In genomic region chr12:97938361-97938760, GRCm38 (mm10) we compare ENCODE assay signal across 22 mouse cellular contexts.
DNase-seq lines count a peak whose midpoint lies in the region; ATAC-seq and TF ChIP-seq lines count a peak whose summit lies in the region.
"Had no signal": no experiment of that assay in that cellular context is flagged by ENCODE, and none has a peak within 500 bp of the region (broad histone marks: within the 10 kb centered on the region; RNA-seq: fewer than 3 reads in every experiment).

No protein-coding gene starts in this region.

- H3K9ac ChIP-seq in heart, embryonic 13.5 days: no peak overlapping the region
- no peak overlapping the region for H3K9ac ChIP-seq in heart, embryonic 15.5 days
- no peak overlapping the region for H3K9ac ChIP-seq in heart, adult 2 months (ENCODE audit: low read depth, low read length)
- no peak overlapping the region for H3K9ac ChIP-seq in limb, embryonic 14.5 days (ENCODE audit: low read depth, low read length, severe bottlenecking)
- H3K9ac ChIP-seq: embryonic facial prominence, embryonic 13.5 days; embryonic facial prominence, embryonic 15.5 days; forebrain, embryonic 12.5 days had no signal

- TF ChIP-seq CTCF in heart, adult 2 months (IDR thresholded peaks at IDR 0.05): no peak

- H3K27ac ChIP-seq in heart, embryonic 13.5 days (replicated peaks): peak overlapping the region; percentile 50
- H3K27ac ChIP-seq in heart, embryonic 15.5 days: no peak overlapping the region
- H3K27ac ChIP-seq in heart, adult 2 months: no peak overlapping the region
- H3K27ac ChIP-seq in limb, embryonic 14.5 days (replicated peaks; ENCODE audit: low read depth, low read length): no peak overlapping the region
- no peak overlapping the region for H3K27ac ChIP-seq in limb, embryonic 10.5 days
- H3K27ac ChIP-seq: embryonic facial prominence, embryonic 13.5 days; embryonic facial prominence, embryonic 15.5 days; forebrain, embryonic 10.5 days; forebrain, embryonic 12.5 days had no signal

- H3K36me3 ChIP-seq in heart, embryonic 13.5 days: no peaks in the 10 kb centered on the region
- no peaks in the 10 kb centered on the region for H3K36me3 ChIP-seq in heart, embryonic 15.5 days
- H3K36me3 ChIP-seq in heart, adult 2 months (ENCODE audit: control insufficient read depth, insufficient read depth, low read length): no peaks in the 10 kb centered on the region
- H3K36me3 ChIP-seq in limb, embryonic 14.5 days (ENCODE audit: control insufficient read depth, insufficient read depth, low read length): no peaks in the 10 kb centered on the region
- no peaks in the 10 kb centered on the region for H3K36me3 ChIP-seq in limb, embryonic 10.5 days
- H3K36me3 ChIP-seq: embryonic facial prominence, embryonic 13.5 days; embryonic facial prominence, embryonic 15.5 days; forebrain, embryonic 10.5 days; forebrain, embryonic 12.5 days had no signal

- no peaks in the 10 kb centered on the region for H3K79me2 ChIP-seq in heart, adult 2 months (replicated peaks; ENCODE audit: control insufficient read depth, insufficient read depth, low read length)

- peaks cover 14% of the 10 kb centered on the region; the same call in 1 of the 2 replicates for H3K4me1 ChIP-seq in heart, embryonic 13.5 days
- peaks cover 5% of the 10 kb centered on the region; the same call in 1 of the 2 replicates for H3K4me1 ChIP-seq in heart, embryonic 15.5 days (replicated peaks)
- no peaks in the 10 kb centered on the region for H3K4me1 ChIP-seq in heart, adult 2 months (ENCODE audit: control insufficient read depth, insufficient read depth, low read length)
- no peaks in the 10 kb centered on the region for H3K4me1 ChIP-seq in limb, embryonic 14.5 days (ENCODE audit: control insufficient read depth, insufficient read depth, low read length)
- no peaks in the 10 kb centered on the region for H3K4me1 ChIP-seq in limb, embryonic 10.5 days
- H3K4me1 ChIP-seq: embryonic facial prominence, embryonic 13.5 days; embryonic facial prominence, embryonic 15.5 days; forebrain, embryonic 10.5 days; forebrain, embryonic 12.5 days had no signal

- no peak overlapping the region for H3K4me2 ChIP-seq in heart, embryonic 13.5 days
- peak overlapping the region; percentile 21; the same call in 1 of the 2 replicates for H3K4me2 ChIP-seq in heart, embryonic 15.5 days
- no peak overlapping the region for H3K4me2 ChIP-seq in limb, embryonic 14.5 days (replicated peaks; ENCODE audit: low read depth, low read length, severe bottlenecking)
- H3K4me2 ChIP-seq: embryonic facial prominence, embryonic 13.5 days; embryonic facial prominence, embryonic 15.5 days; forebrain, embryonic 12.5 days had no signal

- no peaks in the 10 kb centered on the region for H3K27me3 ChIP-seq in heart, embryonic 13.5 days (replicated peaks)
- no peaks in the 10 kb centered on the region for H3K27me3 ChIP-seq in heart, embryonic 15.5 days
- H3K27me3 ChIP-seq in heart, adult 2 months (ENCODE audit: control insufficient read depth, insufficient read depth, low read length): no peaks in the 10 kb centered on the region
- no peaks in the 10 kb centered on the region for H3K27me3 ChIP-seq in limb, embryonic 14.5 days (ENCODE audit: control insufficient read depth, insufficient read depth, low read length)
- H3K27me3 ChIP-seq in limb, embryonic 10.5 days (ENCODE audit: low read depth, poor library complexity, severe bottlenecking): no peaks in the 10 kb centered on the region
- H3K27me3 ChIP-seq: embryonic facial prominence, embryonic 13.5 days; embryonic facial prominence, embryonic 15.5 days; forebrain, embryonic 12.5 days had no signal

- no peak for DNase-seq in heart, postnatal 4 days
- no peak for DNase-seq in heart, adult 2 months
- DNase-seq in limb, embryonic 14.5 days (ENCODE audit: low spot score): peak; percentile 56
- DNase-seq in limb, embryonic 10.5 days (ENCODE audit: low spot score): no peak
- DNase-seq: adrenal gland, adult 2 months; adrenal gland, postnatal 10 days; adrenal gland, postnatal 25 days; cerebellum, adult 11 months; cerebellum, adult 18-20 months; cerebellum, adult 8-10 months; cerebellum, adult 9-11 months; cerebellum, postnatal 14 days; cerebellum, postnatal 36 days; embryo, embryonic 11 days had no signal

- ATAC-seq in heart, embryonic 13.5 days (ENCODE audit: extremely low read depth, insufficient number of reproducible peaks, low FRiP score, low TSS enrichment): no peak
- 0 out of 2 replicates have a peak, but pooled peaks have one; percentile 47 for ATAC-seq in heart, embryonic 15.5 days (replicated peaks; ENCODE audit: insufficient number of reproducible peaks, insufficient read depth, low FRiP score, low read depth)
- ATAC-seq in limb, embryonic 14.5 days (ENCODE audit: low FRiP score, low read depth): peak; percentile 37; the same call in 1 of the 2 replicates
- ATAC-seq: forebrain, embryonic 14.5 days had no signal

- intact Hi-C loops in heart, adult 2 months (cut with DNase I): no loop called here

- no peaks in the 10 kb centered on the region for H3K9me3 ChIP-seq in heart, embryonic 13.5 days
- no peaks in the 10 kb centered on the region for H3K9me3 ChIP-seq in heart, embryonic 15.5 days (replicated peaks)
- H3K9me3 ChIP-seq in limb, embryonic 14.5 days (ENCODE audit: control insufficient read depth, low read length): no peaks in the 10 kb centered on the region
- no peaks in the 10 kb centered on the region for H3K9me3 ChIP-seq in limb, embryonic 10.5 days (replicated peaks)
- H3K9me3 ChIP-seq: embryonic facial prominence, embryonic 13.5 days; embryonic facial prominence, embryonic 15.5 days; forebrain, embryonic 10.5 days; forebrain, embryonic 12.5 days had no signal

- no peak overlapping the region for H3K4me3 ChIP-seq in heart, embryonic 13.5 days
- no peak overlapping the region for H3K4me3 ChIP-seq in heart, embryonic 15.5 days
- no peak overlapping the region for H3K4me3 ChIP-seq in heart, adult 2 months
- no peak overlapping the region for H3K4me3 ChIP-seq in limb, embryonic 14.5 days (replicated peaks; ENCODE audit: low read length)
- H3K4me3 ChIP-seq in limb, embryonic 10.5 days: no peak overlapping the region
- H3K4me3 ChIP-seq: embryonic facial prominence, embryonic 13.5 days; embryonic facial prominence, embryonic 15.5 days; erythroblast, embryonic 14.5 days; forebrain, embryonic 10.5 days; forebrain, embryonic 12.5 days had no signal

- TF ChIP-seq EP300 in heart, adult 2 months (IDR thresholded peaks at IDR 0.05; ENCODE audit: insufficient read depth, low read depth, low read length): no peak

- no peak for TF ChIP-seq POLR2A in heart, adult 2 months (IDR thresholded peaks at IDR 0.05; ENCODE audit: insufficient read depth, low read depth, low read length)
- TF ChIP-seq POLR2A in limb, embryonic 14.5 days (IDR thresholded peaks at IDR 0.05; ENCODE audit: borderline replicate concordance, extremely low read depth, insufficient read depth, insufficient read length): no peak

- WGBS in heart, embryonic 13.5 days: 55% methylated on average over 5 of the region's 5 CpGs
- 45% methylated on average over 5 of the region's 5 CpGs for WGBS in heart, embryonic 15.5 days
- WGBS in heart, adult 2 months: 27% methylated on average over 5 of the region's 5 CpGs
- 61% methylated on average over 5 of the region's 5 CpGs for WGBS in limb, embryonic 14.5 days
- 87% methylated on average over 5 of the region's 5 CpGs for WGBS in limb, embryonic 10.5 days
